Comparison of ENCODE assay signal across 26 mouse cellular contexts in the genomic region with DNA sequence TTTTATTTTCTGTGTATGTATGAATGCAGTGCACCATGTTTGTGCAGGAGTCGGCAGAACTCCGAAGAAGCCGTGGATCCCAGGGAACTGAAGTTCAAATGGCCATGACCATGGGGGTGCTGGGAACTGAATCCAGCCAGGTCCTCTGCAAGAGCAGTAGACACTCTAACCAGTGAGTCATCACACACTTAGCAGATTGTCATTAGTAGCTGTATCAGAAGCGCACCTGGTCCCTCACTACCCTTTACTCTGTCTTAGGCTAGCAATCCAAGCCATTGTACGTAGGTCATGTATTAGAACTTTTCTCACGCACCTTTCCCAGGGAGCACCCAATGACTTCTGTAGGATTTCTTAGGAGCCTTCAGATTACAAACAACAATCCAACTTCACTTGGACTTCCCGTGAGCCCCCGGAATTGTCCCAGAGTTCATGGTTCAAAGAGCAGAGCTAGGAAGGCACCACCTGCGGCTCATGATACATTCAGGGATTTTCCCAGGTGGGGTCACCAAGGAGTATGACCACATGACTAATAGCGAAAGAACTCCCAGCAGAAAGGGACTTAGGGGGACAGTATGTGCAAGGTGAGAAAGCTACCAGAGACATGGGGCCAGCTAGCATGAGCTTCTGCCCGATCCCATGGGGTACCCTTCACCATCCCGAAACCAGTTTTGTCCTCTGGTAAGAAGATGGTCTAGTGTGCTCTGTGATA.
"Had no signal": no experiment of that assay in that cellular context is flagged by ENCODE, and none has a peak within 500 bp of the region (broad histone marks: within the 10 kb centered on the region; RNA-seq: fewer than 3 reads in every experiment).

No protein-coding gene starts in this region.

- H3K9me3 ChIP-seq: heart, embryonic 13.5 days; heart, embryonic 15.5 days; hindbrain, embryonic 10.5 days; hindbrain, embryonic 12.5 days; limb, embryonic 13.5 days; limb, embryonic 15.5 days; liver, embryonic 12.5 days had no signal

- ATAC-seq: hindbrain, embryonic 16.5 days; inflammation-experienced regulatory T-cells, adult 6 months; liver, embryonic 12.5 days had no signal

- H3K27me3 ChIP-seq: heart, embryonic 13.5 days; heart, embryonic 15.5 days; hindbrain, embryonic 12.5 days; limb, embryonic 13.5 days; limb, embryonic 15.5 days; liver, embryonic 12.5 days had no signal

- H3K4me3 ChIP-seq: gastrocnemius, adult 2 months; heart, adult 2 months; heart, embryonic 13.5 days; heart, embryonic 15.5 days; hindbrain, embryonic 10.5 days; hindbrain, embryonic 12.5 days; layer of hippocampus, adult 2 months; limb, embryonic 13.5 days; limb, embryonic 15.5 days; liver, embryonic 12.5 days had no signal

- DNase-seq: gastrocnemius, adult 2 months; gastrocnemius, postnatal 10 days; gastrocnemius, postnatal 25 days; heart, adult 2 months; heart, postnatal 14 days; heart, postnatal 4 days; kidney, adult 18-20 months; kidney, adult 8-10 months; kidney, postnatal 10 days; kidney, postnatal 25 days; kidney, postnatal 4 days; layer of hippocampus, postnatal 36 days; left cerebral cortex, postnatal 4 days had no signal

- H3K9ac ChIP-seq: heart, embryonic 13.5 days; heart, embryonic 15.5 days; hindbrain, embryonic 12.5 days; hindbrain, embryonic 14.5 days; limb, embryonic 13.5 days; limb, embryonic 15.5 days; liver, embryonic 12.5 days; liver, embryonic 14.5 days had no signal

- H3K4me1 ChIP-seq: heart, embryonic 13.5 days; heart, embryonic 15.5 days; hindbrain, embryonic 10.5 days had no signal

- H3K36me3 ChIP-seq: heart, embryonic 13.5 days; heart, embryonic 15.5 days; hindbrain, embryonic 10.5 days; hindbrain, embryonic 12.5 days; limb, embryonic 13.5 days; limb, embryonic 15.5 days; liver, embryonic 12.5 days had no signal

- H3K27ac ChIP-seq: gastrocnemius, adult 2 months; heart, adult 2 months; heart, embryonic 13.5 days; heart, embryonic 15.5 days; hindbrain, embryonic 10.5 days; hindbrain, embryonic 12.5 days; hindbrain, embryonic 14.5 days; layer of hippocampus, adult 2 months; limb, embryonic 13.5 days; limb, embryonic 15.5 days; liver, embryonic 12.5 days; liver, embryonic 14.5 days had no signal

- H3K4me2 ChIP-seq: heart, embryonic 11.5 days; heart, embryonic 13.5 days; heart, embryonic 15.5 days; hindbrain, embryonic 12.5 days; hindbrain, embryonic 14.5 days; limb, embryonic 13.5 days; limb, embryonic 15.5 days; liver, embryonic 12.5 days had no signal
